Mouse (Mus musculus) layer of hippocampus, adult 9-11 months (tissue): ENCODE measurements around the gene Elmsan1.
"Not testable (repeated sequence)": the region's sequence is repeated elsewhere in the genome, so short reads cannot be mapped to it uniquely, and the experiment has no call there.

Experiments
- DNase-seq: peaks from one replicate; pipeline ENCODE4 v3.0.0; 2022

The Elmsan1 gene

GRCm38 (mm10) chr12:84218289-84219120, at the start of gene Elmsan1:
Gene Elmsan1, minus strand, starts transcription at chr12:84218881.
- peak; percentile 67 for DNase-seq

- no peak for DNase-seq
Observed at GRCm38 (mm10) chr12:84267264-84267663, 48.6 kb upstream of the Elmsan1 start.

GRCm38 (mm10) chr12:84260363-84260762, 41.7 kb upstream of the Elmsan1 start:
- no peak for DNase-seq

- DNase-seq: no peak
Observed at GRCm38 (mm10) chr12:84254886-84255285, 36.2 kb upstream of the Elmsan1 start.

- DNase-seq: no peak
Observed at GRCm38 (mm10) chr12:84252811-84253210, 34.1 kb upstream of the Elmsan1 start.

GRCm38 (mm10) chr12:84249217-84249616, 30.5 kb upstream of the Elmsan1 start:
- DNase-seq: peak; percentile 32

GRCm38 (mm10) chr12:84245683-84246082, 27.0 kb upstream of the Elmsan1 start:
- DNase-seq: no peak

GRCm38 (mm10) chr12:84243076-84243770, 24.5 kb upstream of the Elmsan1 start:
- peak; percentile 15 for DNase-seq

GRCm38 (mm10) chr12:84237036-84237435, 18.4 kb upstream of the Elmsan1 start:
- not testable (repeated sequence) for DNase-seq

- DNase-seq: no peak
Observed at GRCm38 (mm10) chr12:84235981-84236752, 17.5 kb upstream of the Elmsan1 start.

- no peak for DNase-seq
Observed at GRCm38 (mm10) chr12:84235577-84235976, 16.9 kb upstream of the Elmsan1 start.

GRCm38 (mm10) chr12:84233488-84234100, 14.9 kb upstream of the Elmsan1 start:
- DNase-seq: no peak

- no peak for DNase-seq
Observed at GRCm38 (mm10) chr12:84226117-84226840, 7.6 kb upstream of the Elmsan1 start.

- DNase-seq: peak; percentile 28
Observed at GRCm38 (mm10) chr12:84222405-84222961, 3.8 kb upstream of the Elmsan1 start.

- no peak for DNase-seq
Observed at GRCm38 (mm10) chr12:84220951-84221891, 2.5 kb upstream of the Elmsan1 start.

GRCm38 (mm10) chr12:84220515-84220914, 1.8 kb upstream of the Elmsan1 start:
- DNase-seq: no peak

GRCm38 (mm10) chr12:84219121-84219561, 460 bp upstream of the Elmsan1 start:
- DNase-seq: peak; percentile 49

GRCm38 (mm10) chr12:84217508-84218131, 1.1 kb downstream of the Elmsan1 start:
- peak; percentile 69 for DNase-seq

GRCm38 (mm10) chr12:84217111-84217507, 1.6 kb downstream of the Elmsan1 start:
- DNase-seq: no peak
